Mouse (Mus musculus): ENCODE results near the gene Mfn1. TPM values are rescaled to one million over a fixed set of nuclear protein-coding genes. Genes with fewer than 3 reads are reported as not detected.

Mfn1 gene
- polyA plus RNA-seq, 1 experiment from 2014 or later: 23.6 TPM

- peak overlapping the region; percentile 55; the same call in 1 of the 2 replicates for H3K4me2 ChIP-seq (ENCODE audit: low read length)
- H3K4me1 ChIP-seq (replicated peaks; ENCODE audit: control insufficient read depth, insufficient read depth, low read length): peaks cover 8% of the 10 kb centered on the region
- 59% methylated on average over 2 of the region's 2 CpGs for WGBS
- H3K9me3 ChIP-seq (ENCODE audit: control insufficient read depth, low read length): no peaks in the 10 kb centered on the region
- H3K36me3 ChIP-seq (ENCODE audit: control insufficient read depth, insufficient read depth, low read length): no peaks in the 10 kb centered on the region
- ATAC-seq (replicated peaks; ENCODE audit: low FRiP score, low TSS enrichment, low read depth): no peak
- no peak overlapping the region for H3K4me3 ChIP-seq (ENCODE audit: low read depth, low read length)
- DNase-seq (ENCODE audit: low spot score): no peak
- no peaks in the 10 kb centered on the region for H3K27me3 ChIP-seq (replicated peaks; ENCODE audit: control insufficient read depth, insufficient read depth, low read length)
- H3K9ac ChIP-seq (ENCODE audit: low read length): no peak overlapping the region
- no peak overlapping the region for H3K27ac ChIP-seq (ENCODE audit: low read depth)
Measured at GRCm38 (mm10) chr3:32614786-32615185, 85.5 kb downstream of the Mfn1 start.

GRCm38 (mm10) chr3:32615376-32615775 is 86.1 kb downstream of the Mfn1 start:
- Histone ChIP-seq H3K9ac (ENCODE audit: low read length) (peak overlapping the region; percentile 65; the same call in 1 of the 2 replicates), H3K4me1 (replicated peaks; ENCODE audit: control insufficient read depth, insufficient read depth, low read length) (peaks cover 8% of the 10 kb centered on the region), H3K4me3 (ENCODE audit: low read depth, low read length) (peak overlapping the region; percentile 55), H3K27ac (ENCODE audit: low read depth) (no peak overlapping the region), H3K27me3 (replicated peaks; ENCODE audit: control insufficient read depth, insufficient read depth, low read length) (no peaks in the 10 kb centered on the region), H3K36me3 (ENCODE audit: control insufficient read depth, insufficient read depth, low read length) (no peaks in the 10 kb centered on the region), H3K9me3 (ENCODE audit: control insufficient read depth, low read length) (no peaks in the 10 kb centered on the region), H3K4me2 (ENCODE audit: low read length) (peak overlapping the region; percentile 55)
- ATAC-seq (replicated peaks; ENCODE audit: low FRiP score, low TSS enrichment, low read depth) (no peak), DNase-seq (ENCODE audit: low spot score) (no peak)
- WGBS: 29% methylated on average over 5 of the region's 5 CpGs

- Histone ChIP-seq H3K27me3 (replicated peaks; ENCODE audit: control insufficient read depth, insufficient read depth, low read length) (no peaks in the 10 kb centered on the region), H3K4me2 (ENCODE audit: low read length) (peak overlapping the region; percentile 55), H3K36me3 (ENCODE audit: control insufficient read depth, insufficient read depth, low read length) (no peaks in the 10 kb centered on the region), H3K9me3 (ENCODE audit: control insufficient read depth, low read length) (no peaks in the 10 kb centered on the region), H3K27ac (ENCODE audit: low read depth) (peak overlapping the region; percentile 51; the same call in 1 of the 2 replicates), H3K9ac (ENCODE audit: low read length) (peak overlapping the region; percentile 65), H3K4me3 (ENCODE audit: low read depth, low read length) (peak overlapping the region; percentile 55), H3K4me1 (replicated peaks; ENCODE audit: control insufficient read depth, insufficient read depth, low read length) (peaks cover 8% of the 10 kb centered on the region)
- DNase-seq (ENCODE audit: low spot score): no peak
- no peak; the same call in 1 of the 2 replicates for ATAC-seq (replicated peaks; ENCODE audit: low FRiP score, low TSS enrichment, low read depth)
- 6% methylated on average over 14 of the region's 14 CpGs for WGBS
Measured at GRCm38 (mm10) chr3:32616006-32616330, 86.7 kb downstream of the Mfn1 start.

GRCm38 (mm10) chr3:32616331-32617052 is 87.2 kb downstream of the Mfn1 start, which contains the start of gene Gnb4:
Gene Gnb4 (minus strand): TSS chr3:32616585.
- Histone ChIP-seq H3K9ac (ENCODE audit: low read length) (peak within 1 kb of the TSS; percentile 65), H3K4me3 (ENCODE audit: low read depth, low read length) (peak within 1 kb of the TSS; percentile 55), H3K9me3 (ENCODE audit: control insufficient read depth, low read length) (no peaks in the 10 kb centered on the region), H3K27ac (ENCODE audit: low read depth) (peak within 1 kb of the TSS; percentile 51; the same call in 1 of the 2 replicates), H3K4me1 (replicated peaks; ENCODE audit: control insufficient read depth, insufficient read depth, low read length) (peaks cover 8% of the 10 kb centered on the region), H3K36me3 (ENCODE audit: control insufficient read depth, insufficient read depth, low read length) (no peaks in the 10 kb centered on the region), H3K4me2 (ENCODE audit: low read length) (peak within 1 kb of the TSS; percentile 55), H3K27me3 (replicated peaks; ENCODE audit: control insufficient read depth, insufficient read depth, low read length) (no peaks in the 10 kb centered on the region)
- DNase-seq (ENCODE audit: low spot score) (peak; percentile 85), ATAC-seq (replicated peaks; ENCODE audit: low FRiP score, low TSS enrichment, low read depth) (peak; percentile 89)
- under 1% methylated on average over 76 of the region's 83 CpGs for WGBS

- H3K4me3 ChIP-seq (ENCODE audit: low read depth, low read length): peak overlapping the region; percentile 55
- ATAC-seq (replicated peaks; ENCODE audit: low FRiP score, low TSS enrichment, low read depth) (peak; percentile 37; the same call in 1 of the 2 replicates), DNase-seq (ENCODE audit: low spot score) (no peak)
- no peaks in the 10 kb centered on the region for H3K9me3 ChIP-seq (ENCODE audit: control insufficient read depth, low read length)
- 13% methylated on average over 16 of the region's 16 CpGs for WGBS
- peaks cover 8% of the 10 kb centered on the region for H3K4me1 ChIP-seq (replicated peaks; ENCODE audit: control insufficient read depth, insufficient read depth, low read length)
- H3K36me3 ChIP-seq (ENCODE audit: control insufficient read depth, insufficient read depth, low read length): no peaks in the 10 kb centered on the region
- peak overlapping the region; percentile 51; the same call in 1 of the 2 replicates for H3K27ac ChIP-seq (ENCODE audit: low read depth)
- H3K27me3 ChIP-seq (replicated peaks; ENCODE audit: control insufficient read depth, insufficient read depth, low read length): no peaks in the 10 kb centered on the region
- peak overlapping the region; percentile 55 for H3K4me2 ChIP-seq (ENCODE audit: low read length)
- H3K9ac ChIP-seq (ENCODE audit: low read length): peak overlapping the region; percentile 65
Measured at GRCm38 (mm10) chr3:32617053-32617642, 87.9 kb downstream of the Mfn1 start.

GRCm38 (mm10) chr3:32621658-32622057 is 92.4 kb downstream of the Mfn1 start:
- Histone ChIP-seq H3K36me3 (ENCODE audit: control insufficient read depth, insufficient read depth, low read length) (no peaks in the 10 kb centered on the region), H3K4me3 (ENCODE audit: low read depth, low read length) (no peak overlapping the region), H3K4me1 (replicated peaks; ENCODE audit: control insufficient read depth, insufficient read depth, low read length) (peaks cover 5% of the 10 kb centered on the region; the same call in 1 of the 2 replicates), H3K9me3 (ENCODE audit: control insufficient read depth, low read length) (no peaks in the 10 kb centered on the region), H3K27me3 (replicated peaks; ENCODE audit: control insufficient read depth, insufficient read depth, low read length) (no peaks in the 10 kb centered on the region), H3K27ac (ENCODE audit: low read depth) (no peak overlapping the region), H3K4me2 (ENCODE audit: low read length) (no peak overlapping the region), H3K9ac (ENCODE audit: low read length) (no peak overlapping the region)
- WGBS: 87% methylated on average over 1 of the region's 1 CpGs
- DNase-seq (ENCODE audit: low spot score) (no peak), ATAC-seq (replicated peaks; ENCODE audit: low FRiP score, low TSS enrichment, low read depth) (no peak)

GRCm38 (mm10) chr3:32622106-32622505 is 92.8 kb downstream of the Mfn1 start:
- H3K4me2 ChIP-seq (ENCODE audit: low read length): no peak overlapping the region
- 78% methylated on average over 3 of the region's 3 CpGs for WGBS
- no peaks in the 10 kb centered on the region for H3K9me3 ChIP-seq (ENCODE audit: control insufficient read depth, low read length)
- peaks cover 4% of the 10 kb centered on the region; the same call in 1 of the 2 replicates for H3K4me1 ChIP-seq (replicated peaks; ENCODE audit: control insufficient read depth, insufficient read depth, low read length)
- ATAC-seq (replicated peaks; ENCODE audit: low FRiP score, low TSS enrichment, low read depth) (no peak), DNase-seq (ENCODE audit: low spot score) (no peak)
- no peak overlapping the region for H3K9ac ChIP-seq (ENCODE audit: low read length)
- H3K27me3 ChIP-seq (replicated peaks; ENCODE audit: control insufficient read depth, insufficient read depth, low read length): no peaks in the 10 kb centered on the region
- H3K4me3 ChIP-seq (ENCODE audit: low read depth, low read length): no peak overlapping the region
- no peak overlapping the region for H3K27ac ChIP-seq (ENCODE audit: low read depth)
- no peaks in the 10 kb centered on the region for H3K36me3 ChIP-seq (ENCODE audit: control insufficient read depth, insufficient read depth, low read length)

GRCm38 (mm10) chr3:32628141-32628540 is 98.9 kb downstream of the Mfn1 start:
- DNase-seq (ENCODE audit: low spot score) (no peak), ATAC-seq (replicated peaks; ENCODE audit: low FRiP score, low TSS enrichment, low read depth) (no peak)
- Histone ChIP-seq H3K27ac (ENCODE audit: low read depth) (no peak overlapping the region), H3K9me3 (ENCODE audit: control insufficient read depth, low read length) (no peaks in the 10 kb centered on the region), H3K4me2 (ENCODE audit: low read length) (no peak overlapping the region), H3K9ac (ENCODE audit: low read length) (no peak overlapping the region), H3K36me3 (ENCODE audit: control insufficient read depth, insufficient read depth, low read length) (no peaks in the 10 kb centered on the region), H3K4me3 (ENCODE audit: low read depth, low read length) (no peak overlapping the region), H3K4me1 (replicated peaks; ENCODE audit: control insufficient read depth, insufficient read depth, low read length) (no peaks in the 10 kb centered on the region), H3K27me3 (replicated peaks; ENCODE audit: control insufficient read depth, insufficient read depth, low read length) (no peaks in the 10 kb centered on the region)
- 80% methylated on average over 7 of the region's 7 CpGs for WGBS
